Mouse (Mus musculus) kidney, embryonic 16.5 days (tissue): ENCODE data around the gene Adad2. TPM values are rescaled to one million over a fixed set of nuclear protein-coding genes. Genes with fewer than 3 reads are reported as not detected.

Experiments used
- ATAC-seq: fragments of 200-750 bp; cut with Nextera tagmentation; 2 replicates; pipeline ENCODE4 v1.8.0; 2017; ENCODE audit warnings: moderate TSS enrichment; ENCODE audit not compliant: low FRiP score, low TSS enrichment
- H3K27ac ChIP-seq: fragments of 300-500 bp; sonication (generic); 2 replicates; pipeline ENCODE4 v1.5.1; 2014; ENCODE audit warnings: low read length
- H3K27me3 ChIP-seq: fragments of 300-500 bp; sonication (generic); 2 replicates; pipeline ENCODE4 v1.6.1; 2014; ENCODE audit warnings: low read length, control low read depth, mixed read lengths; ENCODE audit not compliant: insufficient read depth
- H3K36me3 ChIP-seq: fragments of 300-500 bp; sonication (generic); 2 replicates; pipeline ENCODE4 v1.6.1; 2014; ENCODE audit warnings: low read length, control low read depth, mixed read lengths; ENCODE audit not compliant: insufficient read depth
- H3K4me1 ChIP-seq: fragments of 300-500 bp; sonication (generic); 2 replicates; pipeline ENCODE4 v1.6.1; 2014; ENCODE audit warnings: low read length, control low read depth, mixed read lengths; ENCODE audit not compliant: insufficient read depth
- H3K4me2 ChIP-seq: fragments of 300-500 bp; sonication (generic); replicated peaks from 2 replicates; pipeline ENCODE4 v1.6.1; 2014; ENCODE audit warnings: low read depth, low read length
- H3K4me3 ChIP-seq: fragments of 300-500 bp; sonication (generic); 2 replicates; pipeline ENCODE4 v1.5.1; 2014; ENCODE audit warnings: mild to moderate bottlenecking, low read length
- H3K9ac ChIP-seq: fragments of 300-500 bp; sonication (generic); replicated peaks from 2 replicates; pipeline ENCODE4 v1.6.1; 2014; ENCODE audit warnings: low read length
- H3K9me3 ChIP-seq: fragments of 300-500 bp; sonication (generic); 2 replicates; pipeline ENCODE4 v1.6.1; 2016; ENCODE audit warnings: low read length, control low read depth
- WGBS: fragments of 180-500 bp; shearing (Covaris S2); extraction: QIAGEN DNeasy Blood & Tissue Kit; methylation state at CpG from one replicate; pipeline ENCODE4 v1.1.7; 2014; 5-methylcytosine and 5-hydroxymethylcytosine counted together
- polyA plus RNA-seq: library from polyadenylated mRNA; unstranded; fragments of >200 nt; fragmentation: Nextera tagmentation; extraction: Ambion mirVana; gene quantifications from 2 replicates; pipeline ENCODE4 v1.2.1, GENCODE M21; 2015

Adad2 gene
- polyA plus RNA-seq, result 0.12 and 0.14 TPM in 2 replicates

GRCm38 (mm10) chr8:119612471-119612870 lies at the start of gene Adad2:
Gene Adad2 (plus strand): TSS chr8:119612747.
- Histone ChIP-seq H3K27ac (no peak within 1 kb of the TSS), H3K9ac (no peak within 1 kb of the TSS), H3K36me3 (no peaks in the 10 kb centered on the region), H3K4me3 (no peak within 1 kb of the TSS), H3K4me1 (no peaks in the 10 kb centered on the region), H3K9me3 (peaks cover 8% of the 10 kb centered on the region), H3K27me3 (no peaks in the 10 kb centered on the region), H3K4me2 (no peak within 1 kb of the TSS)
- no peak for ATAC-seq
- 84% methylated on average over 26 of the region's 26 CpGs for WGBS

- no peak for ATAC-seq
- 90% methylated on average over 14 of the region's 14 CpGs for WGBS
- peaks cover 4% of the 10 kb centered on the region; the same call in 1 of the 2 replicates for H3K4me1 ChIP-seq
- no peak overlapping the region for H3K4me2 ChIP-seq
- H3K27me3 ChIP-seq, result no peaks in the 10 kb centered on the region
- H3K4me3 ChIP-seq, result no peak overlapping the region
- H3K9me3 ChIP-seq, result no peaks in the 10 kb centered on the region
- no peak overlapping the region for H3K9ac ChIP-seq
- H3K27ac ChIP-seq, result no peak overlapping the region
- H3K36me3 ChIP-seq, result peaks cover 29% of the 10 kb centered on the region; the same call in 1 of the 2 replicates
Observed at GRCm38 (mm10) chr8:119563849-119564251, 48.7 kb upstream of the Adad2 start.

- H3K27me3 ChIP-seq, result no peaks in the 10 kb centered on the region
- H3K9me3 ChIP-seq, result no peaks in the 10 kb centered on the region
- no peak overlapping the region for H3K4me2 ChIP-seq
- H3K4me3 ChIP-seq, result no peak overlapping the region
- H3K4me1 ChIP-seq, result no peaks in the 10 kb centered on the region
- no peak for ATAC-seq
- no peak overlapping the region for H3K9ac ChIP-seq
- H3K27ac ChIP-seq, result no peak overlapping the region
- 77% methylated on average over 11 of the region's 11 CpGs for WGBS
- peaks cover 29% of the 10 kb centered on the region; the same call in 1 of the 2 replicates for H3K36me3 ChIP-seq
Observed at GRCm38 (mm10) chr8:119566367-119566766, 46.2 kb upstream of the Adad2 start.

GRCm38 (mm10) chr8:119568251-119568650 lies 44.3 kb upstream of the Adad2 start:
- H3K4me2 ChIP-seq, result no peak overlapping the region
- ATAC-seq, result no peak
- H3K27ac ChIP-seq, result no peak overlapping the region
- no peak overlapping the region for H3K4me3 ChIP-seq
- H3K27me3 ChIP-seq, result no peaks in the 10 kb centered on the region
- 84% methylated on average over 9 of the region's 9 CpGs for WGBS
- no peaks in the 10 kb centered on the region for H3K4me1 ChIP-seq
- no peak overlapping the region for H3K9ac ChIP-seq
- peaks cover 23% of the 10 kb centered on the region; the same call in 1 of the 2 replicates for H3K36me3 ChIP-seq
- no peaks in the 10 kb centered on the region for H3K9me3 ChIP-seq

- H3K27ac ChIP-seq, result no peak overlapping the region
- no peak overlapping the region for H3K4me3 ChIP-seq
- WGBS, result 67% methylated on average over 7 of the region's 7 CpGs
- H3K4me2 ChIP-seq, result no peak overlapping the region
- no peak overlapping the region for H3K9ac ChIP-seq
- no peak for ATAC-seq
- H3K4me1 ChIP-seq, result peaks cover 3% of the 10 kb centered on the region; the same call in 1 of the 2 replicates
- no peaks in the 10 kb centered on the region for H3K9me3 ChIP-seq
- H3K27me3 ChIP-seq, result 0 out of 2 replicates have a peak, but pooled peaks cover 1% of the 10 kb centered on the region
- peaks cover 16% of the 10 kb centered on the region; the same call in 1 of the 2 replicates for H3K36me3 ChIP-seq
Observed at GRCm38 (mm10) chr8:119568951-119569350, 43.6 kb upstream of the Adad2 start.

GRCm38 (mm10) chr8:119569881-119570280 lies 42.7 kb upstream of the Adad2 start:
- 0 out of 2 replicates have a peak, but pooled peaks cover 3% of the 10 kb centered on the region for H3K27me3 ChIP-seq
- ATAC-seq, result no peak

GRCm38 (mm10) chr8:119571135-119571534 lies 41.4 kb upstream of the Adad2 start:
- Histone ChIP-seq H3K4me2 (no peak overlapping the region), H3K27me3 (0 out of 2 replicates have a peak, but pooled peaks cover 7% of the 10 kb centered on the region), H3K9ac (no peak overlapping the region), H3K36me3 (no peaks in the 10 kb centered on the region), H3K27ac (no peak overlapping the region), H3K9me3 (no peaks in the 10 kb centered on the region), H3K4me3 (no peak overlapping the region), H3K4me1 (peaks cover 9% of the 10 kb centered on the region; the same call in 1 of the 2 replicates)
- 86% methylated on average over 6 of the region's 6 CpGs for WGBS
- ATAC-seq, result no peak

More at GRCm38 (mm10) chr8:119569881-119570280, 42.7 kb upstream of the Adad2 start:
- no peaks in the 10 kb centered on the region for H3K9me3 ChIP-seq
- peaks cover 5% of the 10 kb centered on the region; the same call in 1 of the 2 replicates for H3K4me1 ChIP-seq
- 45% methylated on average over 4 of the region's 4 CpGs for WGBS
- no peak overlapping the region for H3K9ac ChIP-seq
- H3K36me3 ChIP-seq, result peaks cover 12% of the 10 kb centered on the region; the same call in 1 of the 2 replicates
- H3K4me3 ChIP-seq, result no peak overlapping the region
- H3K27ac ChIP-seq, result no peak overlapping the region
- no peak overlapping the region for H3K4me2 ChIP-seq

- Histone ChIP-seq H3K4me3 (no peak overlapping the region), H3K9ac (no peak overlapping the region), H3K4me2 (no peak overlapping the region), H3K27me3 (0 out of 2 replicates have a peak, but pooled peaks cover 7% of the 10 kb centered on the region), H3K36me3 (no peaks in the 10 kb centered on the region), H3K9me3 (no peaks in the 10 kb centered on the region), H3K4me1 (peaks cover 9% of the 10 kb centered on the region; the same call in 1 of the 2 replicates), H3K27ac (no peak overlapping the region)
- no peak for ATAC-seq
- WGBS, result 81% methylated on average over 4 of the region's 4 CpGs
Observed at GRCm38 (mm10) chr8:119572411-119572810, 40.1 kb upstream of the Adad2 start.

GRCm38 (mm10) chr8:119574437-119575365 lies 37.8 kb upstream of the Adad2 start, which contains the start of the genes Hsdl1 and Dnaaf1:
Gene Hsdl1 (minus strand): TSS chr8:119575183.
Gene Dnaaf1 (plus strand): TSS chr8:119575235.
- Histone ChIP-seq H3K9ac (peak within 1 kb of the TSS; percentile 70), H3K27ac (peak within 1 kb of the TSS; percentile 4), H3K27me3 (0 out of 2 replicates have a peak, but pooled peaks cover 10% of the 10 kb centered on the region), H3K4me1 (peaks cover 9% of the 10 kb centered on the region; the same call in 1 of the 2 replicates), H3K9me3 (no peaks in the 10 kb centered on the region), H3K36me3 (no peaks in the 10 kb centered on the region), H3K4me3 (peak within 1 kb of the TSS; percentile 83), H3K4me2 (peak within 1 kb of the TSS; percentile 73)
- ATAC-seq, result peak; percentile 88
- WGBS, result under 1% methylated on average over 69 of the region's 97 CpGs
